Mouse (Mus musculus): ENCODE results near the gene Map3k21. TPM values are rescaled to one million over a fixed set of nuclear protein-coding genes. Genes with fewer than 3 reads are reported as not detected.

Gene Map3k21
- total and polyA plus RNA-seq, 2 experiments from 2014 or later = 0.07 to 0.34 TPM

GRCm38 (mm10) chr8:125902521-125902920, 7.7 kb upstream of the Map3k21 start:
- H3K4me1 ChIP-seq (ENCODE audit: control insufficient read depth, insufficient read depth) = no peaks in the 10 kb centered on the region
- no peak for ATAC-seq (ENCODE audit: insufficient read depth, low read depth)
- H3K9ac ChIP-seq (replicated peaks; ENCODE audit: low read depth, low read length) = no peak overlapping the region
- H3K4me2 ChIP-seq (ENCODE audit: low read depth, low read length) = no peak overlapping the region
- no peak for DNase-seq (ENCODE audit: low spot score)
- WGBS = 32% methylated on average over 3 of the region's 3 CpGs
- H3K36me3 ChIP-seq (replicated peaks; ENCODE audit: control insufficient read depth, insufficient read depth, low read length) = no peaks in the 10 kb centered on the region
- H3K9me3 ChIP-seq (replicated peaks; ENCODE audit: control insufficient read depth, low read length) = no peaks in the 10 kb centered on the region
- H3K27ac ChIP-seq (ENCODE audit: low read depth) = no peak overlapping the region
- no peak for TF ChIP-seq CTCF (IDR thresholded peaks at IDR 0.05; ENCODE audit: low read depth)
- no peak for TF ChIP-seq EP300 (IDR thresholded peaks at IDR 0.05; ENCODE audit: low read depth)
- no peak overlapping the region for H3K4me3 ChIP-seq (ENCODE audit: low read depth, low read length)
- H3K27me3 ChIP-seq (ENCODE audit: control insufficient read depth, insufficient read depth, low read length) = peaks cover 14% of the 10 kb centered on the region

- 59% methylated on average over 2 of the region's 2 CpGs for WGBS
- peaks cover 4% of the 10 kb centered on the region; the same call in 1 of the 2 replicates for H3K4me1 ChIP-seq (ENCODE audit: control insufficient read depth, insufficient read depth)
Observed at GRCm38 (mm10) chr8:125905341-125905740, 4.9 kb upstream of the Map3k21 start.

GRCm38 (mm10) chr8:125907311-125907710, 2.9 kb upstream of the Map3k21 start:
- no peak for ATAC-seq (ENCODE audit: insufficient read depth, low read depth)
- WGBS = 71% methylated on average over 2 of the region's 2 CpGs
- no peak overlapping the region for H3K27ac ChIP-seq (ENCODE audit: low read depth)
- H3K4me1 ChIP-seq (ENCODE audit: control insufficient read depth, insufficient read depth) = peaks cover 11% of the 10 kb centered on the region; the same call in 1 of the 2 replicates
- no peaks in the 10 kb centered on the region for H3K9me3 ChIP-seq (replicated peaks; ENCODE audit: control insufficient read depth, low read length)
- no peaks in the 10 kb centered on the region for H3K36me3 ChIP-seq (replicated peaks; ENCODE audit: control insufficient read depth, insufficient read depth, low read length)
- peaks cover 39% of the 10 kb centered on the region for H3K27me3 ChIP-seq (ENCODE audit: control insufficient read depth, insufficient read depth, low read length)
- no peak for DNase-seq (ENCODE audit: low spot score)
- H3K4me3 ChIP-seq (ENCODE audit: low read depth, low read length) = no peak overlapping the region
- no peak overlapping the region for H3K4me2 ChIP-seq (ENCODE audit: low read depth, low read length)
- TF ChIP-seq EP300 (IDR thresholded peaks at IDR 0.05; ENCODE audit: low read depth) = no peak
- TF ChIP-seq CTCF (IDR thresholded peaks at IDR 0.05; ENCODE audit: low read depth) = 0 out of 2 replicates have a peak, but pooled peaks have one; percentile 22
- H3K9ac ChIP-seq (replicated peaks; ENCODE audit: low read depth, low read length) = no peak overlapping the region

More at GRCm38 (mm10) chr8:125905341-125905740, 4.9 kb upstream of the Map3k21 start:
- no peaks in the 10 kb centered on the region for H3K9me3 ChIP-seq (replicated peaks; ENCODE audit: control insufficient read depth, low read length)
- peaks cover 19% of the 10 kb centered on the region for H3K27me3 ChIP-seq (ENCODE audit: control insufficient read depth, insufficient read depth, low read length)
- H3K36me3 ChIP-seq (replicated peaks; ENCODE audit: control insufficient read depth, insufficient read depth, low read length) = no peaks in the 10 kb centered on the region
- no peak overlapping the region for H3K27ac ChIP-seq (ENCODE audit: low read depth)
- no peak overlapping the region for H3K9ac ChIP-seq (replicated peaks; ENCODE audit: low read depth, low read length)
- no peak overlapping the region for H3K4me2 ChIP-seq (ENCODE audit: low read depth, low read length)
- no peak for TF ChIP-seq CTCF (IDR thresholded peaks at IDR 0.05; ENCODE audit: low read depth)
- no peak for TF ChIP-seq EP300 (IDR thresholded peaks at IDR 0.05; ENCODE audit: low read depth)
- ATAC-seq (ENCODE audit: insufficient read depth, low read depth) (no peak), DNase-seq (ENCODE audit: low spot score) (no peak)
- no peak overlapping the region for H3K4me3 ChIP-seq (ENCODE audit: low read depth, low read length)

- WGBS = 5% methylated on average over 30 of the region's 30 CpGs
- Histone ChIP-seq H3K9ac (replicated peaks; ENCODE audit: low read depth, low read length) (peak overlapping the region; percentile 38; the same call in 1 of the 2 replicates), H3K4me2 (ENCODE audit: low read depth, low read length) (peak overlapping the region; percentile 93), H3K9me3 (replicated peaks; ENCODE audit: control insufficient read depth, low read length) (no peaks in the 10 kb centered on the region), H3K27ac (ENCODE audit: low read depth) (no peak overlapping the region), H3K27me3 (ENCODE audit: control insufficient read depth, insufficient read depth, low read length) (peaks cover 48% of the 10 kb centered on the region), H3K4me3 (ENCODE audit: low read depth, low read length) (peak overlapping the region; percentile 62), H3K36me3 (replicated peaks; ENCODE audit: control insufficient read depth, insufficient read depth, low read length) (no peaks in the 10 kb centered on the region), H3K4me1 (ENCODE audit: control insufficient read depth, insufficient read depth) (peaks cover 11% of the 10 kb centered on the region; the same call in 1 of the 2 replicates)
- ATAC-seq (ENCODE audit: insufficient read depth, low read depth) (peak; percentile 45), DNase-seq (ENCODE audit: low spot score) (peak; percentile 9)
- TF ChIP-seq EP300 (IDR thresholded peaks at IDR 0.05; ENCODE audit: low read depth) = no peak
- no peak for TF ChIP-seq CTCF (IDR thresholded peaks at IDR 0.05; ENCODE audit: low read depth)
Observed at GRCm38 (mm10) chr8:125909661-125910364, 437 bp upstream of the Map3k21 start.

GRCm38 (mm10) chr8:125911229-125911580, 955 bp downstream of the Map3k21 start:
- H3K9ac ChIP-seq (replicated peaks; ENCODE audit: low read depth, low read length) = peak overlapping the region; percentile 38; the same call in 1 of the 2 replicates
- peak overlapping the region; percentile 93 for H3K4me2 ChIP-seq (ENCODE audit: low read depth, low read length)
- TF ChIP-seq CTCF (IDR thresholded peaks at IDR 0.05; ENCODE audit: low read depth) (no peak), EP300 (IDR thresholded peaks at IDR 0.05; ENCODE audit: low read depth) (no peak)
- peaks cover 48% of the 10 kb centered on the region for H3K27me3 ChIP-seq (ENCODE audit: control insufficient read depth, insufficient read depth, low read length)
- peak overlapping the region; percentile 62 for H3K4me3 ChIP-seq (ENCODE audit: low read depth, low read length)
- DNase-seq (ENCODE audit: low spot score) = no peak
- H3K36me3 ChIP-seq (replicated peaks; ENCODE audit: control insufficient read depth, insufficient read depth, low read length) = no peaks in the 10 kb centered on the region
- H3K9me3 ChIP-seq (replicated peaks; ENCODE audit: control insufficient read depth, low read length) = no peaks in the 10 kb centered on the region
- no peak for ATAC-seq (ENCODE audit: insufficient read depth, low read depth)
- H3K27ac ChIP-seq (ENCODE audit: low read depth) = no peak overlapping the region
- H3K4me1 ChIP-seq (ENCODE audit: control insufficient read depth, insufficient read depth) = peaks cover 11% of the 10 kb centered on the region; the same call in 1 of the 2 replicates
- WGBS = 4% methylated on average over 29 of the region's 31 CpGs

Data from heart, postnatal 0 days (tissue).